In genomic region chr12:110736641-110737040, GRCm38 (mm10) we compare ENCODE assay signal across 8 mouse cellular contexts. TPM values are rescaled to one million over a fixed set of nuclear protein-coding genes. Genes with fewer than 3 reads are reported as not detected.
DNase-seq lines count a peak whose midpoint lies in the region; ATAC-seq lines count a peak whose summit lies in the region.

No protein-coding gene starts in this region.

- H3K4me3 ChIP-seq in forebrain, embryonic 10.5 days: peak overlapping the region; percentile 100
- H3K4me3 ChIP-seq in liver, embryonic 13.5 days (replicated peaks): peak overlapping the region; percentile 99

- no peaks in the 10 kb centered on the region; the same call in 1 of the 2 replicates for H3K9me3 ChIP-seq in forebrain, embryonic 10.5 days
- H3K9me3 ChIP-seq in liver, embryonic 13.5 days (replicated peaks): no peaks in the 10 kb centered on the region

- H3K4me1 ChIP-seq in forebrain, embryonic 10.5 days: peaks cover 29% of the 10 kb centered on the region
- H3K4me1 ChIP-seq in liver, embryonic 13.5 days (replicated peaks): peaks cover 30% of the 10 kb centered on the region

- peak overlapping the region; percentile 77 for H3K9ac ChIP-seq in liver, embryonic 13.5 days

- no peak overlapping the region for H3K27ac ChIP-seq in forebrain, embryonic 10.5 days
- H3K27ac ChIP-seq in liver, embryonic 13.5 days: no peak overlapping the region

- DNase-seq in embryo, embryonic 11 days: peak; percentile 10
- DNase-seq in embryo, embryonic 10.5 days (ENCODE audit: low spot score): no peak
- peak; percentile 63 for DNase-seq in 416B (ENCODE audit: low read depth)
- no peak for DNase-seq in forebrain, embryonic 10.5 days (ENCODE audit: extremely low spot score, low spot score)
- DNase-seq in liver, embryonic 13.5 days: no peak
- no peak for DNase-seq in ovary, adult 18-20 months (ENCODE audit: low spot score)
- DNase-seq in frontal cortex, postnatal 10 days (ENCODE audit: low spot score in 2 of 2): no peak
- no peak for DNase-seq in left cerebral cortex, postnatal 4 days

- peak overlapping the region; percentile 94 for H3K4me2 ChIP-seq in liver, embryonic 13.5 days

- peaks cover 30% of the 10 kb centered on the region for H3K27me3 ChIP-seq in forebrain, embryonic 10.5 days (ENCODE audit: poor library complexity, severe bottlenecking)
- H3K27me3 ChIP-seq in liver, embryonic 13.5 days: peaks cover 17% of the 10 kb centered on the region

- no peak for ATAC-seq in liver, embryonic 13.5 days (ENCODE audit: low read depth)

- 0 out of 2 replicates have a peak, but pooled peaks cover 6% of the 10 kb centered on the region for H3K36me3 ChIP-seq in forebrain, embryonic 10.5 days (replicated peaks)
- no peaks in the 10 kb centered on the region for H3K36me3 ChIP-seq in liver, embryonic 13.5 days

- intact Hi-C loops in left cerebral cortex, postnatal 4 days (cut with DNase I): loop anchor here (5.0 to 10.0 kb wide), 2 partner anchors 66 to 108 kb away; partner anchors contain the start of gene Mok

- 26% methylated on average over 4 of the region's 4 CpGs for WGBS in forebrain, embryonic 10.5 days
- 24% methylated on average over 4 of the region's 4 CpGs for WGBS in liver, embryonic 13.5 days (ENCODE audit: insufficient replicate concordance)

RNA-seq across cellular contexts. Expression of gene Wdr20, which starts 1.1 kb away (rescaled TPM):
- 22.5 and 23.5 TPM in 2 replicates for polyA plus RNA-seq in forebrain, embryonic 10.5 days (2016; fragmentation: Nextera tagmentation; extraction: Ambion mirVana)
- polyA plus RNA-seq in liver, embryonic 13.5 days (2015; fragmentation: Nextera tagmentation; extraction: Ambion mirVana): 9.4 and 10.6 TPM in 2 replicates
- total RNA-seq in left cerebral cortex, postnatal 4 days (2021): 10 to 100 TPM; 37.8 to 46.8 TPM

RNA-seq across cellular contexts. Expression of gene Hsp90aa1, which starts 34.1 kb away (rescaled TPM):
- polyA plus RNA-seq in forebrain, embryonic 10.5 days (2016; fragmentation: Nextera tagmentation; extraction: Ambion mirVana): 1,260 and 1,271 TPM in 2 replicates
- 1,126 and 1,282 TPM in 2 replicates for polyA plus RNA-seq in liver, embryonic 13.5 days (2015; fragmentation: Nextera tagmentation; extraction: Ambion mirVana)
- total RNA-seq in left cerebral cortex, postnatal 4 days (2021): 100 to 1,000 TPM; 862 to 917 TPM

RNA-seq across cellular contexts. Expression of gene 1700001K19Rik, which starts 54.2 kb away (rescaled TPM):
- polyA plus RNA-seq in forebrain, embryonic 10.5 days (2016; fragmentation: Nextera tagmentation; extraction: Ambion mirVana): not detected in 2 replicates
- polyA plus RNA-seq in liver, embryonic 13.5 days (2015; fragmentation: Nextera tagmentation; extraction: Ambion mirVana): not detected in 2 replicates
- not detected for total RNA-seq in left cerebral cortex, postnatal 4 days (2021)

Comparison
In these comparisons a context has a peak if more than half of its experiments do, and no peak if none do; other contexts are left out.
1. DNase-seq: peak in embryo, embryonic 11 days (single experiment) and 416B (single experiment); none in embryo, embryonic 10.5 days (single experiment), forebrain, embryonic 10.5 days (single experiment), liver, embryonic 13.5 days (single experiment), ovary, adult 18-20 months (single experiment), frontal cortex, postnatal 10 days (0 of 2) and left cerebral cortex, postnatal 4 days (single experiment).